Mouse (Mus musculus): Measurements from ENCODE around the gene Abhd15.

DNA sequence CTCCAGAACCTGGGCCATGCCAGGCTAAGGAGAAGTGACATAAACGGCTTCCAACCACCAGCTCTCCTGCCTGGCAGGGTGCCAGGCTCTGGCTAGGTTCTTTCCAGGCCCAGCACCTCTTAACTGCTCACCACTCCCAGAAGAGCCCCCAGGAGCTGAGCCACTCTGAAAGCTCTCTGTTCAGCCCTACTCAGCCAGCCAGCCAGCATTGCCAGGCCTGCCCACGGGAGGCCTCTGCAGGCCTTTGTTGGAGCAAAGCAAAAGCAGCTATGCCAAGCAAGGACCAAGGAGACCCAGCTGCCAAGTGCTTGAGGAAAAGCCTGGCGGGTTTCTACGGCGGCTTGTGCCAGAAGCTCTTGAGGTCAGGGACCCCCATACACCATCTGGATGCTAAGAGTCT, 28.1 kb upstream of the Abhd15 start:
- no peak for TF ChIP-seq CTCF (IDR thresholded peaks at IDR 0.05)
- TF ChIP-seq POLR2A (IDR thresholded peaks at IDR 0.05; ENCODE audit: insufficient read depth, low read depth, low read length) = no peak
- no peak for TF ChIP-seq EP300 (IDR thresholded peaks at IDR 0.05; ENCODE audit: insufficient read depth, low read depth, low read length)

Measured in heart, adult 2 months (tissue).